Mouse (Mus musculus): ENCODE results near the gene Tnfaip8l2.

DNA sequence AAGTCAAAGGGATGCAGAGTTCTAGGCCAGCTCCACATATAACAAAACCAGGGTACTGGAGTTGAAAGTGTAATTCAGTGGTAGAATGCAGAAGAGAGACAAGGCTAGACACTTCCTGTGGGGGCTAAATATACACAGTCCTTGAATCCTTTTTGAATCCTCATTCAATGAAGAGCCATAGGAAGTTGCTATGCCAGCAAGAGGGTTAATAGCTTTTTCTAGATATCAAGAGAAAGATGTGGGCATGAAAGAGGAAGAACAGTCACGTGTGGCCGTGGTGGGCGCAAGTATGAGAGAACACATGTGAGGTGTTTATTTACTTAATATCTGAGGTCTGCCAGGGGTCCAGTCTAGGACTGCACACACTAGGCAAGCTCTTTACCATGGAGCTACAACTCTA, 5.8 kb downstream of the Tnfaip8l2 start:
- TF ChIP-seq CTCF (IDR thresholded peaks at IDR 0.05; ENCODE audit: low read depth) = no peak
- TF ChIP-seq EP300 (IDR thresholded peaks at IDR 0.05; ENCODE audit: low read depth) = no peak

Measured in heart, postnatal 0 days (tissue).